Mouse (Mus musculus): ENCODE measurements around the gene Slc2a13.

Slc2a13 gene

DNA sequence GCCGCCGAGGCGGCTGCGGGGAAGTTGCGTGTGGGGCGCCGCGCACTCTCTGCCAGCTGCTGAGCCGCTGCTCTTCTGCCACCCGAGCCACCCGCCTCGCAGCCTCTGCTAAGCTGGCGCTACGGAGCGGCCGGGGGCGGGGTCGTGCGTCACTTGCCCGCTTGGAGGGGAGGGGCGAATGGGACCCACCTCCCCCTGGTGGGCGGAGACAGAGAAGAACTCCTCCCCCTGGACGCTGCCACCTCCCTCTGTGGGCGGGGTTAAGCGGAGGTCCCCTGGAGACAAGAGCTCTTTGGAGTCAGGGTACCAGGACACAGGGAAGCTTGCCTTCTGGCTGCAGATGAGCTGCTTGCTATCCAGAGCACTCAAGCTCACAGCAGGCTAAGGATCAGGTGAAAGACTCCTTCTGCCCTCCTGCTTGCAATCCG, at the start of gene Slc2a13:
Gene Slc2a13, minus strand, starts transcription at position 151 of the 428 bp plus-strand sequence.
- DNase-seq: peak; percentile 98

GRCm38 (mm10) chr15:91616016-91616415, 43.0 kb upstream of the Slc2a13 start:
- DNase-seq: no peak

GRCm38 (mm10) chr15:91615532-91615931, 42.5 kb upstream of the Slc2a13 start:
- no peak for DNase-seq

DNA sequence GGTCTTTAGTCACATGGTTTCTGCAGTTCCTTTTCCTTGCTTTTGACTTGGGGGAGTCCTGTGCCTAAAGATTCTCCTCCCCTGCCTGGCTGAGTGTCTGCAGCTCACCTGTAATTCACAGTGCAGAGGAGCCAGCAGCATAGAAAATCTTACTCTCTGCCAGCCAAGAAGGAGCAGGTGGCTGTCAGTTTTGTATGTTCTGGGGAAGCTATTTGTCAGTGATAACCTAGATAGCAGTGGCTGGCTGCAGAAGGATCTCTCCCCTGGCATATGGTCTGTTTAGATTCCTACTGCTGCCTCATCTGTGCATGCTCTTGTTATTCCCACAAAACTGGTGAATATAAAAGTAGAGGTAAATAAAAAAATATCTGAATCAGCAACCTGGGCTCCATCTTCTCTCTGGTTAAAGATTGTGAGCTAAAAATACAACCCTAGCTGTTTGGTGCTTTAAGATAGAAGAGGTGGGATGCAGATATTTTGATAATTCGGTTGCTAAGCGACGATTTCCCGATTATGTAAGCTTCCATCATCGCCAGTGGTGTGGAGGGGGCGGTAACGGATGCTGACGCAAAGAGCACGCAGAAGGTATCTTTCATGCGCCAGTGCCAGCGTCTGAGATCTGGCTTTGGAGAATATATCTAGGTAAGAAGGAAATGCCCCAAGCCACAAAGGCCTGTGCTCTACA, 41.1 kb upstream of the Slc2a13 start:
- DNase-seq: no peak

DNA sequence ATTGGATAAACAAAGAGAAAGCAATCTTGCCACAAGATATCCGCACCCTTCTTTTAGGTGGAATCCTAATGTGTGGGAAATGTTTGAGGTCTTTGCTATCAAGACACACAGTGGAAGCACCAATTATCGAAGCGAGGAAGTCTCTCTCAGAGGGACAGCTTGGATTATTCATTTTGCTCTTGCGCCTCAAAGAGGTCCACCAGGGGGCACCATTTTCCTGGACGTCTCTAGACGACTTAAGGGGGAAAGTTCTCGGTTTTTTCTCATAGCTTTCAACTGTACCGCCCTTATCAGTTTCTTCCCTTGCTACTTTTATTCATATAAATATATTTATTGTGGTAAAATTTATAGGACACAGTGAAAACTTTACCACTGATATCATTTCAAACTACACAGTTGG, 36.7 kb upstream of the Slc2a13 start:
- DNase-seq: no peak

DNA sequence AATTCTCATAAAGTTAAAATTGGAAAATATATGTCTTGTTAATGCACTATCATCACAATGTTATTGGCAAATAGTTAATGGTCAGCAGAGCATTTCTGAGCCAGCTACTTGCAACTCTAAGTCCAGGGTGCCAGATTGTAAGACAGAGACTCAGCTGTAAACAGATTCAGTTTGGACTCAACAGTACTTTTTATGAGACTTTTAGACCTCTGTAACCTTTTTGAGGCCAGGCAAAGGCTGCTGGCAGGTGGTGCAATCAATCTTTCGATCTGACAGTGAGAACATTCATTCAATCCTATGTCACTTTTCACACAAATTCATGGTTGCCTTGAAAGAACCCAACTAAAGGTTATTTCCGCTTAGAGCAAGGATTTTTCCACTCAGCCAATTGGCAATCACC, 35.8 kb upstream of the Slc2a13 start:
- DNase-seq: no peak

DNA sequence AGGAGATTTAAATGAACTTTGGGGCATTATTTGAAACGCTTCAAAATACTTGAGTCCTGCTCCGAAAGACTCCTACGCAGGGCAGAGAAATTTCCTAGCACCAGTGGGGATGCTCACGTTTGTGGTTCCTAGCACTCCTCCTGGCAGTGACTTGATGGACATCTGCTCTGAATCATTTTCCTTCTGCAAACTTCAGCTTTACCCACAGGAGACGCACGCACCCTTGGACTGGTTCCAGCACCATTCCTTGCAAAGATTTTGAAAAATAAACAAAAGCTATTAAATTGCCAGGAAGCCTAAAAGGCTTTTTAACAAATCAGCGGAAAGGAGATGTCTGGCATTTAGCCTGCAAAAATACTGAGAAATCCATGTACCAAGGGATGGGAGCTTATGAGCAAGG, 28.1 kb upstream of the Slc2a13 start:
- no peak for DNase-seq

- DNase-seq: no peak
Measured at GRCm38 (mm10) chr15:91597290-91597689, 24.2 kb upstream of the Slc2a13 start.

DNA sequence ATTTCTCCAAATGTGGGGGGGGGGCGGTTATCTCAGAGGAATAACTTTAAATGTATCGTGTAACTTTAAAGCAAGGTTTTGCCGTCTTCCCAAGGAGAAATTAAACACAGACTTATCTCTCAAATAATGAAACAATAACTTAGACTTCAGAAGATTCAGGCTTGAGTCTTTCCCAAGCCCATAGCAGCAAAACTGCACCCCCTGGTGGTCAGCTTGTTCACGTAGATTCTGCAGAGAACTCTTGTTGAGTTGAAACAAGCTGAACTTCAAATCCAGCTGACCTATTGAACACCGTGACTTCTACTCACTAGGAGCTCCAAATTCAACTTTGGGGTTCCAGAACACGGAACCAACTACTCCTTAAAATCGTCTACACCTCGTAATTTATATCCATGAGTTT, 1.4 kb upstream of the Slc2a13 start:
- DNase-seq: peak; percentile 83

DNA sequence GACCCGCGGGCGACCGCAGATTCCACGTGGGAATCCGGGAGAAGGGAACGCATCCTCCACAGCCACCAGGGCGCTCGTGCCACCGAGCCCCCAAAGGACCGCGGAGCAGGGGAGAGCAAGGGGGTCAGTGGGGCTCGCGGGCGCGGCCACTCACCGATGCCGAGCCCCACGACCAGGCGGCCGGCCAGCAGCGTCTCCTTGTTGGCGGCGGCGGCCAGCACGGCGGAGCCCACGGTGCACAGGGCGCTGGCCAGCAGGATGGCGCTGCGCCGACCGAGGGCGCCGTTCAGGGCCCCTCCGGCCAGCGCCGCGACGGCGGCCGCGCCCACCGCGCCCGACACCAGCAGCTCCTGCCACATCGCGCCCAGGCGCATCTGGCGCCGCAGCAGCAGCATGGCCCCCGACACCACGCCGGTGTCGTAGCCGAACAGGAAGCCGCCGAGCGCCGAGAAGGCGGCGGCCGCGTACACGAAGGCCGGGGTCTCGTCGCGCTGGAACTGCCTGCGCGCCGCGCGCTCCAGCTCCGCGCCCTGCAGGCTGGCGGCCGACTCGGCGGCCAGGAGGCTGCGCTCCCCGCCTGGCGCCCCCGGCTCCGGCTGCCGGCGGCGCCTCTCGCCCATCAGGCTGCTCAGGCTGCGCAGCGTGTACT, 516 bp downstream of the Slc2a13 start:
- DNase-seq: peak; percentile 89

DNA sequence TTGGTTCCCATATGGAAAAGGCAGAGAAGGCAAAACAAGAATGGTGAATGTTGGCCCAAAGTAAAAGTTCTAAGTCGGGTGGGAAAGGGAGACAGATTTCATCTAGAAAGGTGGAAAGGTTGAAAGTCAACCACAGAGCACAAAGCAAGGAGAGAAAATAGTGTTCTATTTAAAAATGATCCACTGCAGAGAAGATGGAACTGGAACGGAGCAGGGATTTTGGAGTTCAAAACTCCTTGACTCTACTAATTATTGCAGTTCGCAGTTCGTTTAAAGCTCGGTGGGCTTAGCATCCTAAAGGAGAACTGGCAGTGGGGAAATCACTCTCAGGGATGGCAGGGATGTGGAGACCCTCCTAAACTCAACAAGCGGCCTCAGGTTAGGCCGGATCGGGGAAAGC, 1.1 kb downstream of the Slc2a13 start:
- no peak for DNase-seq

GRCm38 (mm10) chr15:91566784-91567183, 6.3 kb downstream of the Slc2a13 start:
- DNase-seq: no peak

- DNase-seq: peak; percentile 54
Measured at GRCm38 (mm10) chr15:91565025-91565605, 7.9 kb downstream of the Slc2a13 start.

DNA sequence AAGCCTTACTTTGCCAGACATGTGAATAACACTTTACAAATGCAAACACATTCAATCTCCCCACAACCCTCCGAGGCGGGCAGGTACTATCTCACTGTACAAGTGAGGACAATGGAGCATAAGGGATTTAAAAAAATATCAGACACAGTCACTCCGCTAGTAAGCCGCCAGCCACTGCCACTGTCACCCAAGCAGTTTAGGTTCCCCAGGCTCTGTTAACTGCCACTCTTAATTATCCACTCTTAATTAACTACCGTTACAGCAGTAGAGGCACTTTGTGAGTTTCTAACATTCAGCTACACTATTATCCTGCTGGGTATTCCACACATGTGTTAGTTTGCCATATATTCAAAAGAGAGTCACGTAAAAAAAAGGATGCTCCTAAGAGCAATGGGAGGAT, 11.3 kb downstream of the Slc2a13 start:
- DNase-seq: no peak

- peak; percentile 57 for DNase-seq
Measured at GRCm38 (mm10) chr15:91555336-91555736, 17.7 kb downstream of the Slc2a13 start.

GRCm38 (mm10) chr15:91548586-91549268, 24.3 kb downstream of the Slc2a13 start:
- peak; percentile 60 for DNase-seq

- no peak for DNase-seq
Measured at GRCm38 (mm10) chr15:91544586-91544985, 28.5 kb downstream of the Slc2a13 start.

DNA sequence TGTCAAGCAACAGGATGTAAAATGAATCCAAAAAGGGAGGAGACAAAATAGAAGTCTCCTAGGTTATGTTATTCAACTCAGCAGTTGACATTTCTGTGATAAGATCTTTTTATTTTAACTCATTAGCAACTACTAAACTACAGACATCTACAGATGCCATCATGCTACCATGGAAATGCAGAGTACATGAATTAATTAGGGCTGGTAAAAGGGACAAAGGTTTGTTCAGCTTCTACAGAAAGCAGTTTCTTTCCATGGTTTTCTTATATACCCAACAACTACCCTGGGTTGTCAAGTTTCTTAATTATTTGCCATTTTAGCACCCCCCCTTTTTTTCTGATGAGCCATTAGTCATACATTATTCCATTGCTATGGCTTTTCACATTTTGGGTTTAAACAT, 34.6 kb downstream of the Slc2a13 start:
- DNase-seq: no peak

DNA sequence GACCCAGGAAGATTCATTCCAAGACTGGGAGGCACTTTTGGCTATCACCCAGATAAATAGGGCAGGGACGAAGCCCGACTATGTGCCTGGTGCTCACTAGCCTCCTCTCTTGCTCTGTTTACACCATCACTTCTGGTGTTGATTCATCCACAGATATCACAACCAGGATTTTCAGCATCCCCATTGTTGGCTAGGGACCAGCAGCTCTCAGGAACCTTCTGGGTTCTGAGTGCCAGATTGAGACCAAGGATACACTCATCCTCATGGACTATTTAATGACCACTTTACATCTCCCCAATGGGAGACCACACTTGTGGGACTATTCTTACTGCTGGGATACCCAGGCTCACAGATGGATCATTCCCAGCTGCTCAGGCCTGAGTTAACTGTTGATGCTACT, 46.2 kb downstream of the Slc2a13 start:
- peak; percentile 80 for DNase-seq

DNA sequence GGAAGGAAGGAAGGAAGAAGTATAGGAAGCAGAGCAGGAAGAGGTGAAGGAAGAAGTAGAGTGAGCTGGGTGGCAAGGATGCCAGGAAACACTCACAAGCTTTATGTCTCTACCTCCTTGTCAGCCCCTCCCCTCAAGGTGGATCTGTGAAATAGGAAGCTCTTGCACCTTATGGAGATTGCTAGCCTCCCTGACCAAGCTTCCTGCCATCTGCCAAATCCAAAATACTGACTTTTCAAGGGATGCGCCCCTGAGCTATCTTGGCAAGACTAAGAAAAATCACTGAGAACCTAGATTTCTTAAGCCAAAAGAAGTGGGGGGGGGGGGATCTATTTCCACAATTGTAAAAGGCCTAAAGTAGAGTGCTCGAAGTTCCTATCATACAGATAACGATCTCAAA, 46.9 kb downstream of the Slc2a13 start:
- peak; percentile 63 for DNase-seq

DNA sequence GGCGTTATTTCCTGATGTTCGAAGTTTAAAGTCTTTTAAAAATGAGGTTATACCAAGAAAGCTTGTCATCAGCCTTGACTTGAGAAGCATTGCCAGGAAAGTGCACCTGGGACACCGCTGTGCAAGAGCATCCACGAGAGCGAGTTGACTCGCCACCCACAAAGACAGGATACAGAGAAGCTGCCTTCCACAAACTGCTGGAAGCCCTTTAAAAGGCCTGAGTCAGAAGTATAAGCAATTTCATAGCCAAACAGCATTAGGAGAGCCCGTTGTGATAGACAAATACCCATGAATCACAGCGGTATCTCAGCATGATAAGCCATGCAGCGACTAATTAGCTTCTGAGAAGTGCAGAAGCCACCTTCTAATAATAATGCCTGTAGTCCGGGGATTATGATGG, 48.6 kb downstream of the Slc2a13 start:
- no peak for DNase-seq

- no peak for DNase-seq
Measured at GRCm38 (mm10) chr15:91503291-91503690, 69.8 kb downstream of the Slc2a13 start.

GRCm38 (mm10) chr15:91502661-91503060, 70.4 kb downstream of the Slc2a13 start:
- no peak for DNase-seq

DNA sequence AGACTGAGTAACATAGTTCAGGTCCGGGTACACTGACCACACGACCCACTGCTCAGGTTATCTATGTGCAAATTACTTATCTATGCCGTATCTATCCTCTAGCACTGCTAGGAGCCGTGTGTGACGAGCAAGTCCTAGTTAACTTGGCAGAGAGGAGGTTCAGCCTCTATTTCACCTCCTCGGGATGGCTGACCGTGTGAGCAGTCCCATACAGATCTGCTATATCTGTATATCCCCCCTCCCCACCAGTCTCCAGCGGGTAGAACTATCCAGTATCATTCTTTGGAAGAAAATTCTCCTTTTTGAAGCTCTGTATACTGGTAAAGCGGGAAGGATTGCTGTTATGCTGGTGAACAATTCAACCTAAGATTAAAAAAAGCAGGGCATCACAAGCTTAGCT, 70.8 kb downstream of the Slc2a13 start:
- DNase-seq: no peak
